ENCODE assay signal across 8 mouse cellular contexts in the genomic region with DNA sequence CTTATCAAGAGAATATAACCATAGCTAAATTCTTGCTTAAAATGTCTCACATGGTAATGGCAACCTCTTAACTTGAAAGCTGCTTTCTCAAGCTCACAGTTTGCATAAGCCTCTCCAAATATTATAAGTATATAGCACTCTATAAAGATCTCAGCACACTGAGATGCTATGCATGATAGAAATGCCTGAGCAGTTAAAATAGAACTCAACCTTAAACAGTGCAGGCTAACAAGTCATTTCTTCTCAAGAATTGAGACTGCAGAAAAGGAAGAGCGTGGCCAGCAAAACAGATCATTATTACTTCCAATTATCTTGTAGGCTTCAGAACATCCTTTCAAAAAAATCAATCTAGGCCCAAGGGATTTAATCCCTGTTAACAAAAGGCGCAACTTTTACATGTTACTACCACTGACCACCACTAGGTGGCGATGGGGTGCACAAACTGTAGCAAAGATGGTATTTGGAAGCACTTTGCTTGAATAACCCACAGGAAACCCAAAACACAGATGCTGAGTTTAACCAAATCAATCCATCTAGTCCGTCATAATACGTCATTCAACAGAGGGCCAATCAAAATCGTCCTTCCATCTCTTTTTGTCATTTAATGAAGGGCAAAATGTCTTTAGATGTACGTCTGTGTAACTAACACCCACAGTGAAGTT.
DNase-seq lines count a peak whose midpoint lies in the region; ATAC-seq and TF ChIP-seq lines count a peak whose summit lies in the region.
"Had no signal": no experiment of that assay in that cellular context is flagged by ENCODE, and none has a peak within 500 bp of the region (broad histone marks: within the 10 kb centered on the region; RNA-seq: fewer than 3 reads in every experiment).

No protein-coding gene starts in this region.

- H3K36me3 ChIP-seq in hindbrain, postnatal 0 days (ENCODE audit: insufficient read depth, low read length) = peaks cover 13% of the 10 kb centered on the region

- WGBS in hindbrain, postnatal 0 days = 22% methylated on average over 7 of the region's 7 CpGs
- 21% methylated on average over 7 of the region's 7 CpGs for WGBS in lung, adult 2 months

- H3K27me3 ChIP-seq in hindbrain, postnatal 0 days (ENCODE audit: insufficient read depth, low read length) = no peaks in the 10 kb centered on the region
- H3K27me3 ChIP-seq: neural tube, embryonic 12.5 days had no signal

- H3K4me1 ChIP-seq in hindbrain, postnatal 0 days (ENCODE audit: insufficient read depth, low read length) = no peaks in the 10 kb centered on the region
- no peaks in the 10 kb centered on the region for H3K4me1 ChIP-seq in lung, adult 2 months (ENCODE audit: control insufficient read depth, insufficient read depth, low read length)
- H3K4me1 ChIP-seq: neural tube, embryonic 12.5 days had no signal

- H3K27ac ChIP-seq in hindbrain, postnatal 0 days = no peak overlapping the region
- H3K27ac ChIP-seq: neural tube, embryonic 12.5 days had no signal

- no peak overlapping the region for H3K4me2 ChIP-seq in hindbrain, postnatal 0 days (ENCODE audit: low read depth, low read length)
- H3K4me2 ChIP-seq: neural tube, embryonic 12.5 days had no signal

- peak; percentile 61 for DNase-seq in urinary bladder, postnatal 25 days (ENCODE audit: low spot score)
- no peak for DNase-seq in urinary bladder, adult 2 months (ENCODE audit: low spot score)
- peak; percentile 62 for DNase-seq in adipocyte (ENCODE audit: low spot score)
- DNase-seq in embryo, embryonic 11.5 days (ENCODE audit: low read depth, low spot score) = peak; percentile 53
- DNase-seq in hindbrain, postnatal 0 days (ENCODE audit: low spot score) = peak; percentile 85
- DNase-seq in lung, adult 2 months = peak; percentile 42
- DNase-seq in retina, postnatal 1 day = peak; percentile 81

- no peaks in the 10 kb centered on the region for H3K9me3 ChIP-seq in hindbrain, postnatal 0 days (ENCODE audit: low read length)
- H3K9me3 ChIP-seq: neural tube, embryonic 12.5 days had no signal

- peak; percentile 70 for ATAC-seq in hindbrain, postnatal 0 days

- no peak overlapping the region for H3K9ac ChIP-seq in hindbrain, postnatal 0 days (replicated peaks; ENCODE audit: low read length)
- H3K9ac ChIP-seq: neural tube, embryonic 12.5 days had no signal

- H3K4me3 ChIP-seq in hindbrain, postnatal 0 days (ENCODE audit: low read length) = no peak overlapping the region
- H3K4me3 ChIP-seq in lung, adult 2 months (replicated peaks; ENCODE audit: extremely low read depth, low read depth, low read length) = no peak overlapping the region
- H3K4me3 ChIP-seq: neural tube, embryonic 12.5 days had no signal

- TF ChIP-seq CTCF in hindbrain, postnatal 0 days (IDR thresholded peaks at IDR 0.05; ENCODE audit: low read depth) = peak; percentile 94
- peak; percentile 47 for TF ChIP-seq CTCF in lung, adult 2 months (IDR thresholded peaks at IDR 0.05; ENCODE audit: insufficient read depth, low read length)

- no peak for TF ChIP-seq POLR2A in lung, adult 2 months (IDR thresholded peaks at IDR 0.05; ENCODE audit: borderline replicate concordance, extremely low read depth, low read depth, low read length)
